Mouse (Mus musculus): ENCODE measurements at regions not wholly inside any gene's neighbourhood (a gene's known extent, or its start where the extent isn't known, plus 50 kb on each side); places are given as distances from the start of the nearest gene placed in this dataset.

GRCm38 (mm10) chr16:51906686-51907085, 124.3 kb upstream of the Cblb start:
- TF ChIP-seq CTCF (IDR thresholded peaks at IDR 0.05) (no peak), EP300 (IDR thresholded peaks at IDR 0.05) (no peak)

Data from lung, postnatal 0 days (tissue).